Mouse (Mus musculus) natural killer cell, adult 2 months (primary cell): Measurements from ENCODE around the gene Pde7b.

ENCODE experiments used
- DNase-seq, 2 experiments: peaks; one replicate each; pipeline ENCODE4 v3.0.0; 2022; ENCODE audit warnings: low spot score in 2 of 2

The Pde7b gene

DNA sequence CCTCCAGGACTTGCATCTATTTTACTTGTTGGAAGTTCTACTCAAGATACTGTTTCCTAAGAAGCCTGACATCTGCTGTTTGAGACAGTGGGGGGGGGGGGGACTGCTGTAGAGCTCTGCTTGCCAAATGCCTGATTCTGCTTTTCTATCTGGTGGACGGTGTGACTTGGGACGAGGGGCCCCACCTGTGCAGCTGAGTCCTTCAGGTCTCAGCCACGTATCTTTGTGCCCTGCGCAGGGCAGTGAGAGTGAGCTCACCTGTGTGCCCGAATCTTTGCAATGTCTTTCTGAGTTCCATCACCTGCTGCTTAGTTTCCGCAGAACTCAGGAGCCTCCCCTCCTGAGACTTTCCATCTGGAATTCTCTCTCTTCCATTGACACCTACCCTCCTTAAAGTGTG is 70.7 kb downstream of the Pde7b start:
- DNase-seq: no peak

DNA sequence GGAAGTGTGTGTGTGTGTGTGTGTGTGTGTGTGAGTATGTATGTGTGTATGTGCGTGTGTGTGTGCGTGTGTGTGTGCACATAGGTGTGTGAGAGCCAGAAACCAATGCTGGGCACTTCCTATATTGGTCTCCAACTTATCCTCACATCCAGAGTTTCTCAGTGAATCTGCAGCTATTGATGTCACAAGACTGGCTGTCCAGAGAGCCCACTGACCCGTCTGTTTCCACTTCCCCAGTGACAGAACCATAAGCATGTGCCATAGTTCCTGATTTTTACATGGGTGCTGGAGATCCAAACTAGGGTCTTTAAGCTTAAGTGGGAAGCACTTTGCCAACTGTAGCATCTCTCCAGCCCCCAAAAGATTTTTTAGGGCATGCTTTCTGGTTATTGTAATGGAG is 71.6 kb downstream of the Pde7b start:
- DNase-seq: no peak

DNA sequence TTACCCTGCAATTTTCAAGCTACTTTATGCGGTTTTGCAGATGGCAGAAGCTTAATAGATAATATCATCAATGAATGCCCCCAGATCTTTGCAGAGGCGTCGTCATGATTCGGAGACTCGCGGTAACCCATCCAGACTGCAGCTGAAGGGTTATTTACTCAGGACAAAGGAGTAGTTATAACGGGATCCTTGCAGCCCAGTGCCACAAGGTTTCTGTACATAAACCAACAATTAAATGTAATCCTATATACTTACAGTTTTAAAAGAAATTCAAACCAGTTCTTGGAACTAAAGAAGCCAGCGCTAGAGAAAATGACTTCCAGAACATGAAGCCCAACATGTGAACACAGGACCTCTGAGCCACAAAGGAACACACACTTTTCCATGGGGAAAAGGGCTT is 88.5 kb downstream of the Pde7b start:
- DNase-seq: no peak

DNA sequence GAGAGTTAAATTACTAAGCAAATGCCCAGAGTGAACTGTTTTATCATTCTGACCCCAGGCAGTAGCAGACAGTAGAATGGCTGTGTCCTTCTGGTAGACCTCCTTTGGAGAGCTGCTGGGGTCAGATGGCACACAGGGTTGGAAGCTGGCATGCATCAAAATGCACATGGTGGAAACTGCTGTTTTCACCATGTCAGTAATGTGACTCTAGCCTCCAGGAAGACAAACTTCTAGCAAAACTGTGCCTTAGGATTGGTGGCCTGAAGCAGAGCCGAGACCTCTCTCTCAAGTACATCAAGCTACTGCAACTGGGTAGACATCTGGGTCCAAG is 91.8 kb downstream of the Pde7b start:
- no peak for DNase-seq

DNA sequence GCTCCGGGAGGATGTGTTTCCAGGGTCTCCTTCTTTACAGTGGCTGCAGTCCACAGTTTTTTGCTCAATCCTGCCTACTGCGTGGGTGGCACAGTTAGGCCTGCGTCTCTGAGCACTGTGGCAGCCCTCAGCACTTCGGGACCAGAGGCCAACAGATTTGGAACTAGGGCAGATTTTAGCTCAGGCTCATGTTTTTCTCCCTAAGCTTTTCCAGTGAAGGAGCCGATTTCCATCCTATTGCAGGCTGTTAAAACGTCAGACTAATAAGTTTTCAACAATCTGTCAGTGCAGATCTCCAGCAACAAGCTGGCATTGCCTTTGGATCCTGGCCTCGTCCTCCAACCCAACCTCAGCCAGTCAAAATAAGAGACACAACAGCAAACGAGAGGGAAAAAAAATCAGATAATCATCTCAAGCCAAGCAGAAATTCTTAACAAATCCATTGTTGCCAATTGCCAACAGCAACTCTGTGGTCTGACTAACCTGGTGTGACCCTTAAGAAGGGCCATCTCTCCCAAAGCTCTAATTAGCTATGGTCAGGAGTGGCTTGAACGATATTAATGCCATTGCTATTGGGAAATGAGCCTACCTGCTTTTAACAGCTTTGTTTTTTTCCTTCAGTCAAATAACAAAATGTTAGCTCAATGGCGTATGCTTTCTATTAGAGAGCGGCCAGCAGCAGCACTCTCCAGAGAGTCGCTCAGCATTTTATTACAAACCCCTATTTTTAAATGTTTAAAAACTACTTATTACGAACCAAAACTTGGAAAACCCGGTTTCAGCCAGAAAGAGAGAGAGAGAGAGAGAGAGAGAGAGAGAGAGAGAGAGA is 92.4 kb downstream of the Pde7b start:
- no peak for DNase-seq

DNA sequence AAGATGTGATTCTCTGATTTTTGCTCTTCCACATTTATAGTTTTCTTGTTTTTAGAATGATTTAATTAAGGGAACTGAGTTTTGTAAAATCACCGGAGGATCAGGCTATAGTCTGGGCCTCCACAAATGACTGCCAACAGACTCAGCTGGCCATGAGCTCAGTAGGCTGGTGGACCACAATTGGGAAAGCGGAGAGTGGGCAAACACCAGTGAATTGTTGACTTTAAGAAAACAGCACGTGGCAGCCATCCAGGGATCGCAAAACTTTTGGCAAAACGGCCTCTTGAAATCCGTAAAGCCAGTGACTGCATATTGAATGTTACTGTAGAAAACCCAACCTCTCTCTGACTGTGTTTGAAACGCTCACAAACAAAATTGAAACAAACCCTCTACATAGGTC is 94.8 kb downstream of the Pde7b start:
- no peak for DNase-seq

DNA sequence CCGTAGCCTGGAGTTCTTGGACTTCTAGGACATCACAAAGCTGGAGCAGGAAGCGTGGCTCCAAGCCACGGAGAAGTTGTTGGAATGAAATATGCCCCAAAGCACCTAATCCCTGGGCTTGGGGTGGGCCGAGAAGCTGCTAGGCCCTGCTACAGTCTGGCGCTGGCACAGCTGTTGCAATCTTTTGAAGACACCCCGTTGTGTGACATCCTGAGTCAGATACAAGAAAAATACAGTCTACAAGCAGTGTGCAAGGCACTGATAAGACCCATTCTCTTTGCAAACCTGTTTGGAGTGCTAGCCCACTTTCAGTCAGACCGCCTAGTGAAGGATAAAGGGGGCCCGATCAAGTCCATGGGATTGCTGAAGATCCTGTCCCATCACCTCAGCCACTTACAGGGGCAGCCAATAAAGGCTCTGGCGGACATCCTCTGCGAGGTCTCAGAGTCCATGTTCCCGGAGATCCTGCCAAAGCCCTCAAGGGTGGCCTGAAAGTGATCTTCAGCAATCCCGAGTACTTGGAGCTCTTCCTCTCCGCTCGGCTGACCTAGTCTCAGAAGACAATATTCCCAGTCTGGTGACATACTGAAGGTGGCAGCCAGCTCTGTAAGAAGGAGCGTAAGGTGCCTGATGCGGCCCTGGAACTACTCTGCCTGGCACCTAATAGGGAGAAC is 99.0 kb downstream of the Pde7b start:
- DNase-seq: no peak

DNA sequence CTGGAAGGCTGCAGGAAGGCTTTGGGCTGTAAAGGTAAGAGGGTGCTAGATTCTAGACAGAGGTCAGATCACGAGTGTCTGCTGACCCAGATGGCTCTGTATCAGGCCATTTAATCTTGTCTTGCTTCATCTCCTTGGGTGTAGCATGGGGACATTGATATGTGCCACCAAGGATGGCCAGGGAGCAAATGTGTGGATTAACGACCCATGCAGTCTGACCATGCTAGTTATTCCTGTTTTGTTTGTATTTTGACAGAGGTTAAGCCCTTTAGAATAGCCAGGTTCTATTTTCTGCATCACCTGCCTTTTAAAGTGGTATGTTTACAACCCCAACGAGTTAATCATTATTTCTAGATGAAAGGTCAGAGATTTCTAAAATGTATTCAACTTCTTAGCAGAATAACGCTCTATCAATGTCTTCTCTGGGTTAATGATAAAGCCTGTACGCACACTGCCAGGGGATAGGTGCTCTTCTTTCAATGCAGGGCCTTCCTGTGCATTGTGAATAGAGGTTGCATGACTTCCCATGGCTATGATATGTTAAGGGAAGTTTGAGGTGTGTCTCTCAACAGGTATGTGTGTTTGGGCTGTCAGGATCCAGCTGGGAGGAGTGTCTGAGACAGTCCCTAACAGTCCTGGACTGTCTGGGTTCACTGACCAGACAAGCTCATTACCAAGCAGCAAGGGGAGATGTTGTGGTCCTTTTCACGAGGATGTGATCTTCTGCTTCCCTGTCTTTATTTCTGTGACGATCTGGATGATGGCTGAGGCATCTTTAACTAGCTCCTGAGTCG is 103.0 kb downstream of the Pde7b start:
- no peak for DNase-seq

DNA sequence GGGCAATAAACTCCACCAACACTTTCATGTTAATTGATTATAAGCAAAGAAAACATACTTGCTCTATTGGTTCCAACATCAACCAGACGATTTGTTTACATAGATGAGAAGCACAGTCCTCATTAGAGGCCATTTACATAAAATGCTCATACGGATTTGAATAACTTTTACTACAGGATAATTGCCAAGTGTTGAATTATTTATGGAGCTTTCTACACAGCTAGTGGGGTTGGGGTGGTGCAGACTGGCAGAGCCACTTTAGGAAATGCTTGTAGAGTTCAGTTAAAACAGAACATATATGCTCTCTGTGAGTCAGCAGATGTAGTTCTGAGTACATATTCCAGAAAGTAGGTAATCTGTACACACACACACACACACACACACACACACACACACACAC is 118.9 kb downstream of the Pde7b start:
- no peak for DNase-seq

DNA sequence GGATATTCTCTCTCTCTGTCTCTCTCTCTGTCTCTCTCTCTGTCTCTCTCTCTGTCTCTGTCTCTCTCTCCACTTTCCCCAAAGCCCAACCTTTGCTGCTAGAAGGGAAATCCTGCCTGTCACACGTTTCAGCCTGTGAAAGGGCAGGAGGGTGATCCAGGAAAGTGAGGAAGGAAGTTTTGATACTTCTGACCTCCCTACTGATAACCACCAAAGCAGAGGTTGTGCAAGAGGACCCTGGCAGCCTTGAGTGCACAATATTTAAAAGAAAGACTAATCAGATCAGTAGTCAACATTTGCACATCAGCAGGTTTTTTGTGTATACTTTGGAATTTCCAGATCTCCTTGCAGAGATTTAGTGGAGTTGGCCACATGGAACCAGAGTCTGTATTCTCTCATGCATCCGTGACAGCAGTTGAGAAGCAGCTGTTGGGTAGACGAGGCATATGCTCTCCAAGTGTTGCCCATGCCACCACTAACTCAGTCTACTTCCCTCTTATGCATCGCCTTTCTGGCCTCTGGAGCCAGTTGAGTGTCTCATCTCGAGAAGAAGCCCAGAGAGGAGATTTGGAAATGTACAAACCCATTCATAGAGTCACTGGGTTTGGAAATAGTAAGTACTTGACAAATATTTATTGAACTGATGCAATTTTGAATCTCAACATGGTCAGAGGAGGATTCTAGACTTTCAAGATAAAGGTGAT is 129.6 kb downstream of the Pde7b start:
- DNase-seq: no peak

DNA sequence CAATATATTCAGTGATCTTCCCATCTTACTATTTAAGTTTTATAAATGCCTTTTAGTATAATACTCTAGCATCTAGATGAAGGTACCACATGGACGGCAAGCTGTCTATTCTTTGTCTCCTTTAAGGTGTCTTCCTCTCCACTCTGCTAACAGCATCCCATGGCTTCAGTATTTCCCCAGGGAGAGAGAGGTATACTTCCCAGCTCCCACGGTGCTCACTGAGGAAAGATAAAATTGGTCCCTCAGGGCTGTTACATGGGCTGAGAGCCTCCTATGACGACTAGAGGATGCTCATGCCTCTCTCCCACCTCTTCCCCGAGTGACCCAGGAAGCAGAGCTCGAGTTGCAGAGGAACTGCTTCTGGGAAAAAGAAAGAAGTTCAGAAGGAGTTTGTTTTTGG is 130.9 kb downstream of the Pde7b start:
- no peak for DNase-seq

DNA sequence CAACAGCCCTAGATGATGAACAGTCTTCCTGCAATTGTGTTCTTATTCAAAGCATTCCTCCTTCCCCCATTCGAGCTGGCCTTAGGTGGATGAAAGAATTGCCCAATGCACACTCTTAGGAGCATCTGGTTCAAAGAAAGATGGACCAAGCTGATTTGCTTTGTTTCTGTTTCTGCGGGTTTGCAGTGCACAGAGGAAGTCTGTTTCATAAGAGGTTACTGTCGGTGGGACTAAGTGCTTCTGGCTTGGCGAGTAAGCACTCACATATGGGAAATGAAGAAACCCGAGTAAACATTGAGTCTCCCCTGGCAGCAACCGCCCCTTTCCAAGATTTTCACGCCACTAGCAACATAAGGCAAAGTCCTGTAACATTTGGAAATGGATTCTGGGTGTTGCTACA is 134.8 kb downstream of the Pde7b start:
- no peak for DNase-seq

DNA sequence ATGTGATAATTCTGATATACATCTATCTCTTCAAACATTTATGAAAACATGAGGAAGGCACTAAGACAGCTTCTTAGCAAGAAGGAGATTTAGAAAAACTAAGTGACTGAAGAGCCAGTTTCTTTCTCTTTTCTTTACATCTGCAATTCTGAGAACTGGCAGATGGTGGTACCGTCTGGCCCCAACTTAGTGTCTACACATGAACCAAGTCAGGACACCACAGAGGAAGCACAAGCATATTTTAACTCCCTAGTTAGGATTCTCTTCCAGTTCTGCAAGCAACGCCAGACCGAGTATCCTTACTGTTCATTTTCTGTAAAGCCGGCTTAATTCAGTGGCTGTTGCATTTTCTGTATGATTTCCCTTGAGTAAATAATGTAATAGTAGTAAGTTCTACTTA is 138.9 kb downstream of the Pde7b start:
- no peak for DNase-seq

DNA sequence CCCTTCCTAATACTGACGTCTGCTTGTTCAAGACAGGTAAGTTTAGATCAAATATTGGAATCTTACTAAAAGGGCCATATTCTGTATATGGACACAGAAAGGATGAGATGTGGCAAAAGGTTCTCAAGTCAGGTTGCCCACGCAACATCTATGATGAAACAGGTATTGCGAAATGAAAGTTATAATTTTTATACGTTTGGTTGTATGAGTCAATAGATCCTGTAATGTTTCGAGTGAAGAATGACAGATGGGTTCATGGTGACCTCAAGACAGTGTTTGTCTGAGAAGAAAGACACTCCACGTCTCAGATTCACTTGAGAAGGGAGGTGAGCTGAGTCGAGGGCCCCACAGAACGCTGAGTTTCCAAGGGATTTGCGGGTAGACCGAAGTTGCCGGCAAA is 149.9 kb downstream of the Pde7b start:
- DNase-seq: no peak

DNA sequence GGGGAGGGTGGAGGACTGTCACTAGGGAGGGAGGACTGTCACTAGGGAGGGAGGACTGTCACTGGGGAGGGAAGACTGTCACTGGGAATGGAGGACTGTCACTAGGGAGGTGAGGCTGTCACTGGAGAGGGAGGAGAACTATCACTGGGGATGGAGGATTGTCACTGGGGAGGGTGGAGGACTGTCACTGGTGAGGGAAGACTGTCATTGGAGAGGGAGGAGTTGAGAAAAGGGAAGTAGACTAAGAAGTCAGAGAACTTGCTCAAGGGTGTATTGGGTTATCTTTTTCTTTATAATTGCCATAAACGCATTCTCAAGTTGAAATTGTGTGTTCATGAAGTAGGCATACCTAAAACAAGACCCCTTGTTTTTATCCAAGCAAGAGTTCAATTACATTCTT is 150.5 kb downstream of the Pde7b start:
- DNase-seq: no peak

DNA sequence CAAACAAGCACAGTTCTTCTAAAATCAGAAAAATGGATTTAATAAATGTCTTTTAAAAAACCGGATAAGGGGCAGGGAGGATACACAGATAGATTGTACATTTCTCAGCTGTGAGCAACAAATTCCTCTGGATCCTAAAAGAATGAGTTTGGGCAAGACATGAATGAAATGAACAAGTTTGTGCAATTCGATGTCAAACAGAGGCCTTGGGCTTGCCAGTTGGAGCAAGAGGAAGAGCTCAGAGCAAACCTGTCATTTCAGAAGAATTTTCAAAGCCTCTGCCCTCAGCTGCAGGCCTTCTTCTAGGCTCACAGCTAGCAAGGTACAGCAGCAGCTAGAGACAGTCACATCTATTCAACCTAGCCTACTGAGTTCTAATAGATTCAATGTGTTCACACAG is 153.4 kb downstream of the Pde7b start:
- DNase-seq: no peak

DNA sequence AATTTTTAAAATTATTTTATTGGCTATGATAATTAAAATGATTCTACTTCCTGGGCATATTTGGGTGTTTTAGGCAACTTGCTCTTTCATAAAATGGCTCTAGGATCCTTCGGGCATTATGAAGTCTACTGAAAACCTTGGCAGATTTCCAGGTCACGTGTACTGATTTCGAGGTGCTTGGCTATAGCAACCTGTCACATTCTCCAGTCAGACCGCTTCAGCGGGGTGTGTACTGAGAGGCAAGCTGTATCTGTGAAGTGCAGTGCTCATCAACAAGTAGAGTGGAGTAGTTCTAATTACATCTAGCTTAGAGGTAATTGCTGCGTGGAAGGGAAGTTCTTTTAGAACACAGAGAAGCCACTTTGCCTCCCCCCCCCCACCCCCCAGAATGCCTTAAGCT is 156.2 kb downstream of the Pde7b start:
- no peak for DNase-seq

DNA sequence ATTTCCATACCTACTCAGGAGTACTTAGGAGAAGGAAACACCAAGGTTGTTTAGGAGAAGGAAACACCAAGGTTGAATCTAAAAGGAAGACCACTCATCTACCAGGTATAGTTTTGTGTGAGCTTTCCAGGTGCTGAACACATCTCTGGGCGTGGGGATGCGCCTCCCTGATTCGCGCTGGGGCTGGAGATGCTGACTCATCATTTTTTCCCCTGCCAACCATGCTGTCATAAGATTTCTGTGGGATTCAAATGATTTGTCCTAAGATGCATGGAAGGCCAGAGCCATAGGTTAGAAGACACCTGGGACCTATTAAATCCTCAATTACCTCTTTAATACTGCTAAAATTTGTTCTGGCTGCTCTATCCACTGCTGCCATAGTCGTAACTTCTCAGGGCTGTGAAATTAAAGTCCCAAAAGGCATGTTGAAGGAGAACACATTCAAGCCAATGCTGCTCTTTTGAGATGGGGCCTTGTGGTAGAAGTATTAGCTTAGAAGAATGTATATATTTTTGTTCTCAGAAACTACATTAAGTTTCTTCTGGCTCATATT is 157.1 kb downstream of the Pde7b start:
- no peak for DNase-seq

DNA sequence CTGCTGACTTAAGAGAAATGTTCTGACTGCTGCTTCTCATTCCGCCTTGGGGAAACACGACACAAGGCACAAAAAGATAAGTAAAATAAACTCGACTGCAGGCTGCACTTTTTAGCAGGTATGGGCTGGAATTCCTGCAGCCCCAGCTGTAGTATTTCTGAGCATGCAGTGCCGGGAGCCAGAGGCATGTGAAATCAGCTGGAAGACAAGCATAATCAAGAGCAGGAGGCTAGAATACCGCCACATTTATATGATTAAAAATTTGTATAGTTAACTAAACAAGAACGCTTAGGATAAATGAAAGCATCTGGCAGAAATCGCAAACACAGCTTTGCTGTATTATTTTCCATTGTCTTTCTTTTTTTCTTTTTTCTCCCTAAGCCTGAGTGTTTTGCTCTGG is 168.4 kb downstream of the Pde7b start:
- DNase-seq: no peak

DNA sequence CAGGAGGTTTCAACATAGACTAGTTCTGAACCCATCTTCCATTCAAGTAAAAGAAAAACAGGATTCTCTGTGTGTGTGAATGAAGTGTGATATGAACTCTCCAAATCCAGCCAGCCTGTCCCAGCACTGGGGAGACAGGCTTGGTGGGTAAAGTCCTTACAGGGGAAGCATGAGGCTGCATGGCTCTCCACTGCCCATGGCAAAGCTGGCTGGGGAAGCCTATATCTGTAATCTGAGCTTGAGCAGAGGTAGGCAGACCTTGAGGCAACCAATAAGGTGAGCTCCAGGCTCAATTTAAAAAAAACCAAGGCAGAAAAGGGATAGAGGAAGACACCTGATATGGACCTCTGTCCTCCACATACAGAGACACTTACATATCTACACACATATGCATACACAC is 173.5 kb downstream of the Pde7b start:
- DNase-seq: no peak

DNA sequence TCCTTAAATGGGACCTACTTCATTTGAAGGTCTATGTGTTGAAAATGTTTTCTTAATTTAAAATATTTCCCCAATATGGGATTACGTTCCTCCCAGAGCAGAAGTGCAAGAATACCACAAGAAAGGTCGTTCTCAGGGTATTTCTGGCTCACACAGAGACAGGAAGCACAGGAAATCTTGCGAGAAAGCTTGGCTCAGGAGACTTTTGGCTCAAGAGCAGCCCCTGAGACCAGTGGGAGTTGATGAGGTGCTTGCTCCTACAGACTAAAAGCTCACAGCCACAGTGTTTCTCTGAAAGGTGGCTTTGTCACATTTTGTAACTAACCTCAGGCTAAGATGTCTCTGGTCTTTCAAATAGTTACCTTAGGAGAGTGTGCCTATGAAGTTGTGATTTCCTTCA is 174.1 kb downstream of the Pde7b start:
- no peak for DNase-seq

DNA sequence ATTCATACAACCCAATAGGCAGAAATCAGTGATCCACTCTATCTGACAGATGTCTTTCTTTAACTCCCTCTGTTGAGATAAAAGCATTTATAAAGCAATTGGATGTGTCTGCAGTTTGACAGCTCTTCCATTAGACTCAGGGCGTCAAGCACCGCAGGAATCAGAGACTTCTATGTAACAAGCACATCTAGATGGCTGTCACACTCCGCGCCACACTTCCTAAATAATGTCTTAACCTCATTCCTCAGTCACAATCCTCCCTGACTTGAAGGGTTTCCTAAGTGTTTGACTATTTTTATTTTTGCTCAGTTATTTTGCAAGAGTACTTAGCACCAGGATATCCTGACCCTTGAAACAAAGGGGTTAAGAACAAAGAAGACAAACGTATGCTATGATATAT is 174.7 kb downstream of the Pde7b start:
- DNase-seq: no peak
